Mouse (Mus musculus): ENCODE measurements at regions not wholly inside any gene's neighbourhood (a gene's known extent, or its start where the extent isn't known, plus 50 kb on each side); places are given as distances from the start of the nearest gene placed in this dataset.

DNA sequence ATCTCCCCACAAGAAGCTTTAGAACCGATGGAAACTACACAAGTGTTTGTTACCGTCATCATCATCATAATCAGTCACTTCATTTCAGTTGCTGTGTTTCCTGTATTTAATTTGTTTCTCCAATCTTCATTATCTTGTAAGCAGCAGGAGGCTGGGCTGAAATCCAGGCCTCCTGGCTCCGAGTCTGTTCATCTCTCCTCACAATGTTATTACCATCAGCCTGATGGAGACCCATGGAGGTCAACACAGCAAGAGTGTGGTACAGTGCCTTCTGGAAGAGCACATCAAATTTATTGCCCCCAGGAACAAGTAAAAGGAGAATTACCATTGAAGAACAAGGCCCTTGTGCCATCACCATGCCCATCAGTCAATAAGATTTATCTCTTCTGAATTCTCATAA is 576.3 kb upstream of the Cdh11 start:
- Histone ChIP-seq H3K36me3 (replicated peaks; ENCODE audit: control insufficient read depth, insufficient read depth) (no peaks in the 10 kb centered on the region), H3K9ac (no peak overlapping the region), H3K4me2 (replicated peaks) (no peak overlapping the region), H3K27ac (no peak overlapping the region), H3K4me1 (replicated peaks; ENCODE audit: control insufficient read depth, insufficient read depth, low read length) (no peaks in the 10 kb centered on the region), H3K9me3 (ENCODE audit: control insufficient read depth, low read length) (no peaks in the 10 kb centered on the region), H3K4me3 (replicated peaks; ENCODE audit: low read length) (no peak overlapping the region), H3K27me3 (ENCODE audit: control insufficient read depth, insufficient read depth, low read length) (no peaks in the 10 kb centered on the region)
- DNase-seq (ENCODE audit: low spot score), result no peak
- WGBS, result 51% methylated on average over 3 of the region's 3 CpGs
- peak; percentile 65; the same call in 1 of the 2 replicates for ATAC-seq (ENCODE audit: low FRiP score)

DNA sequence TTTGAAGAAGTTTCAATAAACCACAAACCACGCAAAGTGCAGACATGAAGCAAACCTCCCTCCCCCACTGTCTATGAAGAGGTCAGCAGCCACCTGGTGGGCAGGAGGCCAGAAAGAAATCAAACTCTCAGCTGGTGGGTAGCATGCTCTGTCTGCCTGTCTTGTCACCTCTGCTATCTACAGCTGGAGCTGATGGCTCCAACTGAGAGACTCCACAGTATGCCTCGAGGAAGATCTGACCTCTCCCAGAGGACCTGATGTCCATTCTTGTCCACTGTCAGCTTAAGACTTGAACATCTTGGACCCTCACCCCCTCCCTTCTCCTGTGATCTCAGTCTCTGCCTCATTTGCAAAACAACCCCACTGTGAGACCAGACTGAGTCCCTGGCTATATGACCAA is 585.0 kb upstream of the Cdh11 start:
- H3K4me3 ChIP-seq (replicated peaks; ENCODE audit: low read length), result no peak overlapping the region
- no peak for ATAC-seq (ENCODE audit: low FRiP score)

DNA sequence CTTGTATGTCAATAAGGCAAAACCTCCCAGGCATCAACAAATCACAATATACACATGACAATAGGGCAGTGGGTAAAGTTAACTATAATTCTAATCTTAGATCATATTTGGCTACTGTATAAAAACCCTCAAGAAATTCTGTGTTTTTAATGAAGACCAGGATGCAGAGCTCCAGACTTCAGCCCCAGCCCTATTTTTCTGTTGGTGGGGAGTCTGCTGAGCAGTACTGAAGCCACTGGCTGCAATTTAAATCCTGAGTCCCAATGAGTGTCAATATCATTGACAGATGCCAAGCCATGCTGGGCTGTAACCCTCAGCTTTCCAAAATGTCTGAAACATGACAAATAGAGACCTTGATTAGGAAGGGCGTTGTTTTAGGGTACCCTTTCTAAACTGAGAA is 587.6 kb upstream of the Cdh11 start:
- Histone ChIP-seq H3K4me1 (replicated peaks; ENCODE audit: control insufficient read depth, insufficient read depth, low read length) (no peaks in the 10 kb centered on the region), H3K4me2 (replicated peaks) (no peak overlapping the region), H3K9ac (no peak overlapping the region), H3K27ac (no peak overlapping the region), H3K36me3 (replicated peaks; ENCODE audit: control insufficient read depth, insufficient read depth) (no peaks in the 10 kb centered on the region), H3K9me3 (ENCODE audit: control insufficient read depth, low read length) (no peaks in the 10 kb centered on the region), H3K4me3 (replicated peaks; ENCODE audit: low read length) (no peak overlapping the region), H3K27me3 (ENCODE audit: control insufficient read depth, insufficient read depth, low read length) (0 out of 2 replicates have a peak, but pooled peaks cover 2% of the 10 kb centered on the region)
- no peak for DNase-seq (ENCODE audit: low spot score)
- 79% methylated on average over 1 of the region's 1 CpGs for WGBS
- ATAC-seq (ENCODE audit: low FRiP score), result no peak

More for the DNA sequence above, 585.0 kb upstream of the Cdh11 start:
- WGBS, result 36% methylated on average over 2 of the region's 2 CpGs
- no peaks in the 10 kb centered on the region for H3K4me1 ChIP-seq (replicated peaks; ENCODE audit: control insufficient read depth, insufficient read depth, low read length)
- H3K36me3 ChIP-seq (replicated peaks; ENCODE audit: control insufficient read depth, insufficient read depth), result no peaks in the 10 kb centered on the region
- H3K9me3 ChIP-seq (ENCODE audit: control insufficient read depth, low read length), result no peaks in the 10 kb centered on the region
- H3K4me2 ChIP-seq (replicated peaks), result no peak overlapping the region
- H3K9ac ChIP-seq, result no peak overlapping the region
- H3K27me3 ChIP-seq (ENCODE audit: control insufficient read depth, insufficient read depth, low read length), result 0 out of 2 replicates have a peak, but pooled peaks cover 2% of the 10 kb centered on the region
- no peak for DNase-seq (ENCODE audit: low spot score)
- H3K27ac ChIP-seq, result no peak overlapping the region

DNA sequence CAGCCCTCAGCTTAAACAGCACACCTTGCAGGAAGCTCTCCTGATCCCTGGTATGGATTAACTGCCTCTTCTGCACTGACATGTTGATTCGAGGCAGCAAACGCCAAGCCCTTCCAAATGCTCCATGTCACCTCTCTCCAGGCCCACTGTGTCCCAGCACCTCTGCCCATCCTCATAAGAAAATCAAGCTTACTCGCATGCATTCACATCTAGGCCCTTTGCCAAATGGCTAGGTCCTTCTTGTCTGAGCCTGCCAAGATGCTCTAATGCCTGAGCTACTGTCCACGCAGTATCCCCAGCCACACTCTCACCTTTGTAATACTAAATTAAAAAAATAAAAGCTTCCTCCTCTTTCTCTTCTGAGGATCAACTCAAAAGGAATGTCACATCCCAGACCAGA is 588.7 kb upstream of the Cdh11 start:
- Histone ChIP-seq H3K9me3 (ENCODE audit: control insufficient read depth, low read length) (no peaks in the 10 kb centered on the region), H3K4me3 (replicated peaks; ENCODE audit: low read length) (no peak overlapping the region), H3K36me3 (replicated peaks; ENCODE audit: control insufficient read depth, insufficient read depth) (no peaks in the 10 kb centered on the region), H3K27ac (no peak overlapping the region), H3K27me3 (ENCODE audit: control insufficient read depth, insufficient read depth, low read length) (0 out of 2 replicates have a peak, but pooled peaks cover 2% of the 10 kb centered on the region), H3K4me1 (replicated peaks; ENCODE audit: control insufficient read depth, insufficient read depth, low read length) (no peaks in the 10 kb centered on the region), H3K4me2 (replicated peaks) (no peak overlapping the region), H3K9ac (no peak overlapping the region)
- 77% methylated on average over 4 of the region's 4 CpGs for WGBS
- ATAC-seq (ENCODE audit: low FRiP score) (no peak), DNase-seq (ENCODE audit: low spot score) (no peak)

DNA sequence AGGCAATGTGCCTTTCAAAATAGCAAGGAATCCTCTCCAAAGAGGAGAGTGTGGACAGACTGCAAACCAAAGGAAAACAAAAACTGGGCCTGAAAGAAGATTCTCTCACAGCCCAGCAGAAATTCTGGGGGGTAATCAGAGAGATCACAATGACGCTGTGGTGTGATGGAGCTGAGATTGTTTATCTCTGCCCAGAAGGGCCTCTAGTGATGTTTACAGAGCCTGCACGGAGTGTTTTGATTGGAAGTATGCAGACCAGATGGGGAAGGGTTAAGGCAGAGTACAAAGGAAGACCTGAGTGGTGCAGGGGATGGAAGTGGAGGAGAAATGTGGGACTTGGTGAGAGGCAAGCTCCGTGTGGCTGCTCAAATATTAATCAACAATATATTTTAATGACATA is 593.1 kb upstream of the Cdh11 start:
- Histone ChIP-seq H3K9me3 (ENCODE audit: control insufficient read depth, low read length) (no peaks in the 10 kb centered on the region), H3K4me3 (replicated peaks; ENCODE audit: low read length) (no peak overlapping the region), H3K27ac (no peak overlapping the region), H3K4me2 (replicated peaks) (no peak overlapping the region), H3K4me1 (replicated peaks; ENCODE audit: control insufficient read depth, insufficient read depth, low read length) (no peaks in the 10 kb centered on the region), H3K27me3 (ENCODE audit: control insufficient read depth, insufficient read depth, low read length) (0 out of 2 replicates have a peak, but pooled peaks cover 2% of the 10 kb centered on the region), H3K36me3 (replicated peaks; ENCODE audit: control insufficient read depth, insufficient read depth) (no peaks in the 10 kb centered on the region), H3K9ac (no peak overlapping the region)
- no peak for ATAC-seq (ENCODE audit: low FRiP score)
- WGBS, result 60% methylated on average over 3 of the region's 3 CpGs
- DNase-seq (ENCODE audit: low spot score), result no peak

DNA sequence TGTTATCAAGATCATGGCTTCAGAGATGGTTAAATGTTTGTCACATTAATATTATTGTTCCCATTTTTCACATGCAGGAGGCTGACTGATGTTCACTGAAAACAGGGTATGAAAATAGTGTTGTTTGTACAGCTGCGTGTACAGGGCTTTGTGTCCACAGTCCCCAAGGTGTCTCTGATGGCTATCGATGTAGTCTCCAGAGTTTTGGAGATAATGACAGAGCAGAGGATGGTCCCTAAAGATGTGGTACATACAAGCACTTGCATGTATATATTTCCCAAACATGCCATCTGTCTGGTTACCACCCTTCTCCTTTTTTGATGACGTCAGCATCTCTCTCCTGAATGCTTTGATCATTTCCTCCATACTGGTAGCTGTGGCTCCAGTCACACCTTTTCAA is 596.1 kb upstream of the Cdh11 start:
- Histone ChIP-seq H3K4me3 (replicated peaks; ENCODE audit: low read length) (no peak overlapping the region), H3K9ac (no peak overlapping the region), H3K4me2 (replicated peaks) (no peak overlapping the region), H3K4me1 (replicated peaks; ENCODE audit: control insufficient read depth, insufficient read depth, low read length) (no peaks in the 10 kb centered on the region), H3K27ac (no peak overlapping the region), H3K9me3 (ENCODE audit: control insufficient read depth, low read length) (no peaks in the 10 kb centered on the region), H3K27me3 (ENCODE audit: control insufficient read depth, insufficient read depth, low read length) (no peaks in the 10 kb centered on the region), H3K36me3 (replicated peaks; ENCODE audit: control insufficient read depth, insufficient read depth) (no peaks in the 10 kb centered on the region)
- WGBS, result 76% methylated on average over 3 of the region's 3 CpGs
- DNase-seq (ENCODE audit: low spot score) (no peak), ATAC-seq (ENCODE audit: low FRiP score) (no peak)

DNA sequence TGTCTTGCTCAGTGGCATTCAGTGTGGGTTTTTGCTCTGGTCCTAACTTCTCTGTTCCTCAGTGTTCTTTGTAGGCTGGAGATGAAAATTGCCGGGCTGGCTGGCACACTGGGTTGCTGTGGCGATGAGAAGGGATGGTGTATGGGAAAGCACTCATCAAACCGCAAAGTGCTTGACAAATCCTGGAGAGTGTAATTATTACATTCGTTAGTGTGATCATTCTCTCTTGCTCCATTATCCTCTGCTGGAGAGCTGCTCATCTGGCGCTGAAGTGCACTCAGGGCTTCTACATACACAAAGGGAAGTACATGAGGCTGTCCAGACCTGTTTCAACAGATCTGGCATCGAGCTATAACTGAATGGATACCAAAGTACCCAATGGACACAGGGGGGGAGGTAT is 605.9 kb upstream of the Cdh11 start:
- WGBS, result 78% methylated on average over 6 of the region's 6 CpGs
- no peak for ATAC-seq (ENCODE audit: low FRiP score)
- no peak for DNase-seq (ENCODE audit: low spot score)

DNA sequence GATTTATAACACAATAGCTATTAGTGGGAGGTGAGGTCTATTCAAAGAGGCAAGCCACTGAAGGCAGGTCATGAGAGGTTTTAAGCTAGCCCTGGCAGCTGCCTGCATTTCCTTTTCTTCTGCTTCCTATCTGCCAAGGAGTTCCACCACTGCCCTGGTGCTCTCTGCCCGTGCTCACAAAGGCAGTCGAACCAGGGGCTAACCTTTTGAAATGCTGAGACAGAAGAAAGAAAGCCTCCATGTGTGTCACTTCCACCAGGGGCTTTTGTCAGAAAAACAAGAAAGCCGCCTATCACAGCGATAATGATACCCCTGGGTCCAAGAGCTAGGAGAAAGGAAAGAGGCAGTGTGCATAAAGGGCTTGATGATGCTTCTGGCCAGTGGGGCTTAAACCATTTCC is 609.9 kb upstream of the Cdh11 start:
- Histone ChIP-seq H3K9me3 (ENCODE audit: control insufficient read depth, low read length) (no peaks in the 10 kb centered on the region), H3K36me3 (replicated peaks; ENCODE audit: control insufficient read depth, insufficient read depth) (no peaks in the 10 kb centered on the region), H3K4me2 (replicated peaks) (no peak overlapping the region), H3K9ac (no peak overlapping the region), H3K27me3 (ENCODE audit: control insufficient read depth, insufficient read depth, low read length) (no peaks in the 10 kb centered on the region), H3K4me3 (replicated peaks; ENCODE audit: low read length) (no peak overlapping the region), H3K27ac (no peak overlapping the region), H3K4me1 (replicated peaks; ENCODE audit: control insufficient read depth, insufficient read depth, low read length) (no peaks in the 10 kb centered on the region)
- no peak for ATAC-seq (ENCODE audit: low FRiP score)
- DNase-seq (ENCODE audit: low spot score), result no peak
- WGBS, result 6% methylated on average over 4 of the region's 4 CpGs

More for the DNA sequence above, 605.9 kb upstream of the Cdh11 start:
- Histone ChIP-seq H3K4me2 (replicated peaks) (no peak overlapping the region), H3K4me1 (replicated peaks; ENCODE audit: control insufficient read depth, insufficient read depth, low read length) (no peaks in the 10 kb centered on the region), H3K27ac (no peak overlapping the region), H3K9me3 (ENCODE audit: control insufficient read depth, low read length) (no peaks in the 10 kb centered on the region), H3K9ac (no peak overlapping the region), H3K36me3 (replicated peaks; ENCODE audit: control insufficient read depth, insufficient read depth) (no peaks in the 10 kb centered on the region), H3K4me3 (replicated peaks; ENCODE audit: low read length) (no peak overlapping the region), H3K27me3 (ENCODE audit: control insufficient read depth, insufficient read depth, low read length) (no peaks in the 10 kb centered on the region)

DNA sequence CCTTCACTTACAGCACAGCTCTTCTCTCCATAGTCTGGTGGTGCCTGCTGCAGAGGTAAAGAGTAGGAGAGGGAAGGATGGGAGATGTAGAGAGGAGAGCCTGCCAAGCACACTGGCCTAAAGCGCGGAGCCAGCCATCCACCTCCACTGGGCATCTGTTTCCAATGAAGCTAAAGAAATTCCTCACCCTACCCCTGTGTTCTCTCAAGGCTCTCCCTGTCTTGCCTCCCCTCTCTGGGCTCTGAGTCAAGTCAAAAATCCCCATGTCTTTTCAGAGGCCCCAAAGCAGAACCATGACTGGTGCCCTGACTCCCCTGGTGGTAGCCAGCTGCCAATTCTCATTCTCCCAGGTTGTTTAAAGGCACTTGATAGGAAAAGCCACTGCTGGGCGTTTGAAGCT is 612.7 kb upstream of the Cdh11 start:
- Histone ChIP-seq H3K9ac (no peak overlapping the region), H3K27me3 (ENCODE audit: control insufficient read depth, insufficient read depth, low read length) (no peaks in the 10 kb centered on the region), H3K4me1 (replicated peaks; ENCODE audit: control insufficient read depth, insufficient read depth, low read length) (no peaks in the 10 kb centered on the region), H3K4me2 (replicated peaks) (no peak overlapping the region), H3K4me3 (replicated peaks; ENCODE audit: low read length) (no peak overlapping the region), H3K9me3 (ENCODE audit: control insufficient read depth, low read length) (no peaks in the 10 kb centered on the region), H3K36me3 (replicated peaks; ENCODE audit: control insufficient read depth, insufficient read depth) (no peaks in the 10 kb centered on the region), H3K27ac (no peak overlapping the region)
- ATAC-seq (ENCODE audit: low FRiP score), result no peak
- 85% methylated on average over 3 of the region's 3 CpGs for WGBS
- DNase-seq (ENCODE audit: low spot score), result no peak

DNA sequence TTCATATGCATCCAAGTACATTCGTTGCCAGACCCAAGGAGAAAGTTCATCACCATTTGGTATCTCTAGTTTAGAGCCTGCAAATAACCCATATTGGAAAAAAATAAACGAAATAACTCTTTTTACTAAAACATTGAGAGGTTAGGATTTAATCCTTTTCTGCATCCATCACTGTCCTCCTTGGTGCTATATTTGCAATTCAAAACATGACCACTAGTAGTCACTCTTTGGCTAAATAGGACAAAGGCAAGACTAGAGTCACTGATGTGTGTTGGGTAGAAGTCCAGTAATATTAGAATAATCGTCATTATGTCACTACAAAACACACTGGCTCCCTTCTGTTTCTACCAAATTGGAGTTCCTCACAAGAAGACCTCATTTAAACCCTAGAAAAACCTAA is 614.0 kb upstream of the Cdh11 start:
- no peak for DNase-seq (ENCODE audit: low spot score)
- H3K27me3 ChIP-seq (ENCODE audit: control insufficient read depth, insufficient read depth, low read length), result no peaks in the 10 kb centered on the region
- no peak overlapping the region for H3K27ac ChIP-seq
- ATAC-seq (ENCODE audit: low FRiP score), result no peak
- H3K9me3 ChIP-seq (ENCODE audit: control insufficient read depth, low read length), result no peaks in the 10 kb centered on the region
- H3K4me1 ChIP-seq (replicated peaks; ENCODE audit: control insufficient read depth, insufficient read depth, low read length), result no peaks in the 10 kb centered on the region
- WGBS, result 90% methylated on average over 3 of the region's 3 CpGs
- no peak overlapping the region for H3K4me3 ChIP-seq (replicated peaks; ENCODE audit: low read length)
- H3K9ac ChIP-seq, result no peak overlapping the region
- H3K4me2 ChIP-seq (replicated peaks), result no peak overlapping the region
- H3K36me3 ChIP-seq (replicated peaks; ENCODE audit: control insufficient read depth, insufficient read depth), result no peaks in the 10 kb centered on the region

All from hindbrain, embryonic 14.5 days (tissue).